Mouse (Mus musculus): ENCODE data around the gene Smyd4. TPM values are rescaled to one million over a fixed set of nuclear protein-coding genes. Genes with fewer than 3 reads are reported as not detected.

Smyd4 gene
- total and polyA plus RNA-seq, 3 experiments: 3.2 to 6.4 (median 5.7) TPM

- Histone ChIP-seq H3K27me3 (ENCODE audit: control insufficient read depth, insufficient read depth, low read length) (no peaks in the 10 kb centered on the region), H3K27ac (no peak overlapping the region), H3K36me3 (ENCODE audit: control insufficient read depth, insufficient read depth, low read length) (no peaks in the 10 kb centered on the region), H3K79me2 (replicated peaks; ENCODE audit: control insufficient read depth, insufficient read depth, low read length) (no peaks in the 10 kb centered on the region), H3K4me1 (ENCODE audit: control insufficient read depth, insufficient read depth, low read length) (no peaks in the 10 kb centered on the region), H3K4me3 (no peak overlapping the region), H3K9ac (ENCODE audit: low read depth, low read length) (no peak overlapping the region)
- intact Hi-C loops (cut with DNase I): no loop called here
- WGBS: 91% methylated on average over 8 of the region's 8 CpGs
- no peak for DNase-seq
- no peak for TF ChIP-seq POLR2A (IDR thresholded peaks at IDR 0.05; ENCODE audit: insufficient read depth, low read depth, low read length)
Observed at GRCm38 (mm10) chr11:75310813-75311212, 37.4 kb upstream of the Smyd4 start.

DNA sequence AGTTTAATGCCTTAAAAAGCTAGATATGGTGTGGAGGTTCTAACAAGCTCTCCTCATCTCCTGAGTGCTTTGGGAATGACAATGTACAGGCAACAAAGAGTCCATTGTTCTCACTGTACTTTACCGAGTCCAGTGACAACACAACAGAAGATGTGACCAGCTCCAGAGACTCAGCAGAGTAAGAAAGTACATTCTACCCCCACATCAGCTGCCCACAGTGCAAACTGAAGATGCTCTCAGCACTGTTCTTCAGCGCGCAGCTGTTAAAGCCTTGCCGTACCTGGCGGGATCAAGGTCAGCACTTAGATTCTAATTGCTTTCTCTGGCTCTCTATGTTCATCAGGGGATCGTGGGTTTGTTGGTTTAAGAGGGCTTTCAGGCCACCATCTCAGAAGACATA, 36.5 kb upstream of the Smyd4 start:
- TF ChIP-seq CTCF (IDR thresholded peaks at IDR 0.05): no peak
- TF ChIP-seq EP300 (IDR thresholded peaks at IDR 0.05; ENCODE audit: insufficient read depth, low read depth, low read length): no peak
- TF ChIP-seq POLR2A (IDR thresholded peaks at IDR 0.05; ENCODE audit: insufficient read depth, low read depth, low read length): no peak
- H3K36me3 ChIP-seq (ENCODE audit: control insufficient read depth, insufficient read depth, low read length): no peaks in the 10 kb centered on the region
- 83% methylated on average over 6 of the region's 6 CpGs for WGBS

GRCm38 (mm10) chr11:75313834-75314233, 34.4 kb upstream of the Smyd4 start:
- intact Hi-C loops (cut with DNase I): no loop called here

More for the DNA sequence above, 36.5 kb upstream of the Smyd4 start:
- H3K27ac ChIP-seq: no peak overlapping the region
- H3K9ac ChIP-seq (ENCODE audit: low read depth, low read length): no peak overlapping the region
- H3K4me1 ChIP-seq (ENCODE audit: control insufficient read depth, insufficient read depth, low read length): no peaks in the 10 kb centered on the region
- DNase-seq: no peak
- intact Hi-C loops (cut with DNase I): no loop called here
- H3K27me3 ChIP-seq (ENCODE audit: control insufficient read depth, insufficient read depth, low read length): no peaks in the 10 kb centered on the region
- H3K79me2 ChIP-seq (replicated peaks; ENCODE audit: control insufficient read depth, insufficient read depth, low read length): no peaks in the 10 kb centered on the region
- no peak overlapping the region for H3K4me3 ChIP-seq

DNA sequence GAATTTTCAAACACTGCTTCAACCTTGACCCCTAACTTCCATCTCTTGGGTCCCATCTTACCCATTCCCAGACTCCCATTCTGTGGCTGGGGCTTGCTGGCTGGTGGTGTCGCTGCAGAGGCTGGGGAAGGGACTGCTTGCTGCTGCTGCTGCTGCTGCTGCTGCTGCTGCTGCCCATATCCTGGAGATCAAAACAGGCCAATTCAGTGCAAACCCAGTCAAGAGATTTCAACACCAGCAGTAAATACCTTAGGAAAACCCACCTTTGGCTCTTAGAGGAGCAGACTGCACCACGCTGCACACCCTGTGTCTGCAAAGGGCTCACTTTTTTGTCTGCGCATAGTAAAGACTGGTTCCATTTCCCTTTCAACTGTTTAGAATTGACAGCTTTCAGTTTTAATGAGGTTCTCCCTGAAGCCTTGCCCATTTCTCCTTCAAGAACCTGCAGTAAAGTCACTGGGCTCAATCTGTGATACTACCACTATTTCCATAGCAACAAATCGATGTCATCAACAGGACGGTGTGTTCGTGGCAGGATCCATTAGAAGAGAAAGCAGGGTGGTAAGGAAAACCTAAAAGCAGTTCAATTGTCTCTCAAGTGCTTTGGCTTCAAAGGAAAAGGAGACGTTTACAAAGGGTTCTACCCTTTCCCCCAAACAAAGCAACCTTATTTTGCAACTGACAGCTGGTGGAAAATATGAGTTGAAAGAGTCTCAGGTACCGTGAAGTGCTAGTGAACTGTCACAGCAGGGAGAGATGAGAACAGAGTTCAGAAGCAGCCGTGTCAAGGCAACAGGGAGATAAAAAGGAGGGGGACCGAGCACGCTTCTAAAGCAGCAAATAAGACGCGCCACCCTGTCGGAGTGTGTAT, 29.6 kb upstream of the Smyd4 start:
- Histone ChIP-seq H3K27me3 (ENCODE audit: control insufficient read depth, insufficient read depth, low read length) (no peaks in the 10 kb centered on the region), H3K79me2 (replicated peaks; ENCODE audit: control insufficient read depth, insufficient read depth, low read length) (no peaks in the 10 kb centered on the region), H3K9ac (ENCODE audit: low read depth, low read length) (no peak overlapping the region), H3K4me3 (no peak overlapping the region), H3K4me1 (ENCODE audit: control insufficient read depth, insufficient read depth, low read length) (no peaks in the 10 kb centered on the region), H3K27ac (no peak overlapping the region), H3K36me3 (ENCODE audit: control insufficient read depth, insufficient read depth, low read length) (no peaks in the 10 kb centered on the region)
- TF ChIP-seq POLR2A (IDR thresholded peaks at IDR 0.05; ENCODE audit: insufficient read depth, low read depth, low read length) (no peak), EP300 (IDR thresholded peaks at IDR 0.05; ENCODE audit: insufficient read depth, low read depth, low read length) (no peak), CTCF (IDR thresholded peaks at IDR 0.05) (no peak)
- WGBS: 80% methylated on average over 14 of the region's 14 CpGs
- DNase-seq: no peak
- intact Hi-C loops (cut with DNase I): no loop called here

More at GRCm38 (mm10) chr11:75313834-75314233, 34.4 kb upstream of the Smyd4 start:
- Histone ChIP-seq H3K9ac (ENCODE audit: low read depth, low read length) (no peak overlapping the region), H3K79me2 (replicated peaks; ENCODE audit: control insufficient read depth, insufficient read depth, low read length) (no peaks in the 10 kb centered on the region), H3K36me3 (ENCODE audit: control insufficient read depth, insufficient read depth, low read length) (no peaks in the 10 kb centered on the region), H3K4me1 (ENCODE audit: control insufficient read depth, insufficient read depth, low read length) (no peaks in the 10 kb centered on the region), H3K27me3 (ENCODE audit: control insufficient read depth, insufficient read depth, low read length) (no peaks in the 10 kb centered on the region), H3K4me3 (no peak overlapping the region), H3K27ac (no peak overlapping the region)
- TF ChIP-seq EP300 (IDR thresholded peaks at IDR 0.05; ENCODE audit: insufficient read depth, low read depth, low read length): no peak
- no peak for TF ChIP-seq POLR2A (IDR thresholded peaks at IDR 0.05; ENCODE audit: insufficient read depth, low read depth, low read length)
- no peak for TF ChIP-seq CTCF (IDR thresholded peaks at IDR 0.05)
- 74% methylated on average over 8 of the region's 8 CpGs for WGBS
- DNase-seq: no peak

DNA sequence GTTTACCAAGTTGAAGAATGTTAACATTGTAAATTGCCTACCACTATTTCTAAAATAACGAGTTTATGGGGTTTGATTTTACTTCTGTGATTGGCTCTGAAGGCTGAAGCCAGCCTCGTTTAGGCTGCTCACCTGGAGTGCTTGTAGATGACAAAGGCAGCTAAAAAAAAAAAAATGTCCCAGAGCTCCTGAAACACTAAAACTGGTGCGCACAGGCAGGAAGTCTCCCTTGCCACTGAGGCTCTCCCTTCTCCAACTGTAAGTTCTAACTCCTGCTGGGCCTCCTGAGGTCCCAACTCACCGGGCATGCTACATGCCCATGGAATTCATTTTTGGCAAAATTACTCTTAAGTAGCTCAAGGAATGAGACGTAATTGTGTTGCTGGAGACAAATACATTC, 29.0 kb upstream of the Smyd4 start:
- H3K27ac ChIP-seq: no peak overlapping the region
- H3K4me1 ChIP-seq (ENCODE audit: control insufficient read depth, insufficient read depth, low read length): no peaks in the 10 kb centered on the region
- no peaks in the 10 kb centered on the region for H3K27me3 ChIP-seq (ENCODE audit: control insufficient read depth, insufficient read depth, low read length)
- no peak overlapping the region for H3K9ac ChIP-seq (ENCODE audit: low read depth, low read length)
- H3K36me3 ChIP-seq (ENCODE audit: control insufficient read depth, insufficient read depth, low read length): no peaks in the 10 kb centered on the region
- whole genome bisulfite sequencing: 78% methylated on average over 5 of the region's 5 CpGs
- TF ChIP-seq CTCF (IDR thresholded peaks at IDR 0.05): no peak
- no peak for TF ChIP-seq POLR2A (IDR thresholded peaks at IDR 0.05; ENCODE audit: insufficient read depth, low read depth, low read length)
- TF ChIP-seq EP300 (IDR thresholded peaks at IDR 0.05; ENCODE audit: insufficient read depth, low read depth, low read length): no peak
- no peak for DNase-seq
- no peaks in the 10 kb centered on the region for H3K79me2 ChIP-seq (replicated peaks; ENCODE audit: control insufficient read depth, insufficient read depth, low read length)
- H3K4me3 ChIP-seq: no peak overlapping the region
- intact Hi-C loops (cut with DNase I): no loop called here

- Histone ChIP-seq H3K36me3 (ENCODE audit: control insufficient read depth, insufficient read depth, low read length) (no peaks in the 10 kb centered on the region), H3K4me1 (ENCODE audit: control insufficient read depth, insufficient read depth, low read length) (no peaks in the 10 kb centered on the region; the same call in 1 of the 2 replicates), H3K27me3 (ENCODE audit: control insufficient read depth, insufficient read depth, low read length) (no peaks in the 10 kb centered on the region), H3K27ac (no peak overlapping the region), H3K9ac (ENCODE audit: low read depth, low read length) (no peak overlapping the region), H3K4me3 (no peak overlapping the region), H3K79me2 (replicated peaks; ENCODE audit: control insufficient read depth, insufficient read depth, low read length) (no peaks in the 10 kb centered on the region)
- intact Hi-C loops (cut with DNase I): no loop called here
- TF ChIP-seq POLR2A (IDR thresholded peaks at IDR 0.05; ENCODE audit: insufficient read depth, low read depth, low read length): no peak
- WGBS: 86% methylated on average over 8 of the region's 8 CpGs
- no peak for DNase-seq
Observed at GRCm38 (mm10) chr11:75323326-75323737, 24.9 kb upstream of the Smyd4 start.
